Mouse (Mus musculus) kidney, adult 8-10 months (tissue): ENCODE measurements at regions not wholly inside any gene's neighbourhood (a gene's known extent, or its start where the extent isn't known, plus 50 kb on each side); places are given as distances from the start of the nearest gene placed in this dataset.

Source experiments
- DNase-seq, 2 experiments: peaks; one replicate each; pipeline ENCODE4 v3.0.0; 2022

DNA sequence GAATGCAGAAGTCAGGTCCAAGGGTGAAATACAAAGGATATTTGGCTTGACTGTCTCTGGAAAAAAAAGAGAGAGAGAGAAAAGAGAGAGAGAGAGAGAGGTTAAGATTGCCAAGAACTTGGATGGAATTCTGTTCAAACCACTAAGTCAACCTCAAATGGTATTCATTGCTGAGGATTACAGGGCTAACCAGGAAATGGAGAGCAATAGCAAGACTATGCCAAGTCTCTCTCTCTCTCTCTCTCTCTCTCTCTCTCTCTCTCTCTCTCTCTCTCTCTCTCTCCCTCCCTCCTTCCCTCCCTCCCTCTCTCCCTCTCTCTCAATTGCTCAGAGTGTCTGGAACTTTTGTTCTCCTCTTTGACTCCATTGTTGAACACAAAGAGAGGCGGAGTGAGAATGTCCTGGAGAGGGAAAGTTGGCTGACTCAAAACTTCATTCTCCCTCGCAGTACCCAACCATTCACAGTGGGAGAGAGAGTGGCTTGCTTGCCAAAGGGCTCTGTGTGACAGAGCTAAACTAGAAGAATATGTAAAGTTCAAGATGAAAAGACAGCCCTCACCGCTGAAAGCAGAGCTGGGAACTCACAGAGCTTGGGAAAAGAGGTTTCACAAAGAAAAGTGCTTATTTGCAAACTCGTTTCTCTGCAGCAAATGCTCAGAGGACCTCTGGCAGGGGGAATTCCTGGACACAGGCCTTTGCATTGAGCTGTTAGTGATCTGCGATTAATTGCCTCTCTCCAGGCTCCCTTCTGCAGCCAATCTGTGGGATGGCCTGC is 487.1 kb upstream of the Cdh11 start:
- DNase-seq = no peak

DNA sequence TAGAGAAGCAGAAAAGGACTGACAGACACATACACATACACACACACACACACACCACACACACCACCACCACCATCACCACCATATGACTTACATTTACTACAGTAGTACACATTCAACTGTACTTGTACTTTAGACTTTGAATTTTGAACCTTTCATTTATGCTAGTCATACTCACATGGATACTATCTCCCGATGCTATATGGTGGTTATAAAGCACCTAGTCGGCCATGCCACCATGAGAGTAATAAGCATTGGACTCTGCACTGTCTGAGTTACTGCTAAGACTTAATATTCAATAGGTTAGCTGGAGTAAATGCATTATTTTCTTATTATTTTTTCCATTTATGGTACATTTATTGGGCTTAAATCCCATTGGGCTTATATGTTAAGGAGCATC is 488.0 kb upstream of the Cdh11 start:
- DNase-seq = no peak

DNA sequence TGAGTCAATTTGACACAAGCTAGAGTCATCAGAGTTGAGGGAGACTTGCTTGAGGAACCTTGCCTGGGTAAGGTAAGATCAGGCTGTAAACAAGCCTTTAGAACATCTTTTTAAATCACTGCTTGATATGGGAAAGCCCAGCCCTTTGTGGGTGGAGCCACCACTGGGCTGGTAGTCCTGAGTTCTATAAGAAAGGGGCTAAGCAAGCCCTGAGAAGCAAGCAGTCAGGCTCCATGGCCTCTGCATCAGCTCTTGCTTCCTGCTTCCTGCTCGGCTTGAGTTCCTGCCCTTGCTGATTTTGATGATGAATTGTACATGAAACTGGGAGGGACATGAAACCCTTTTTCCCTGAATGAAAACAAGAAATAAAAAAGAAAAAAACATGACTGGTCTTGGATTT is 496.4 kb upstream of the Cdh11 start:
- DNase-seq = no peak

DNA sequence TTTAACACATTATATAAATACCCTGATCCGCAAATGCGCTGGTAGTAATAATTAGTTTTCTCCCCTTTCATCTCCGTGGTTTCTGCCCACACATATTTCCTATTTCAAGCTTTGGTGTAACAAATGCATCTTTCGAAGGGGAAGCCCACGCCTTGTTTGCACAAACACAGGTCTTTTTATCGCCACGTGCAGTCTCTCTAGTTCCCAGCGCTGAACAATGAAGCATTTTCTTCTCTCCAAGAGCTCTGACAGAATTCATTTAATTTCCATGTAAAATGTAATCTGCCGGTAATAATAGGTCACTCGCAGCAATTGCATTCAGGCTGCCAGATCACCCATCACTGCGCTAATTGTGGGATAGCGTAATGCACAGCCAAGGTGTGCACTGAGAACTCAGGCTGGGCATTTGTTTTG is 503.1 kb upstream of the Cdh11 start:
- no peak for DNase-seq

DNA sequence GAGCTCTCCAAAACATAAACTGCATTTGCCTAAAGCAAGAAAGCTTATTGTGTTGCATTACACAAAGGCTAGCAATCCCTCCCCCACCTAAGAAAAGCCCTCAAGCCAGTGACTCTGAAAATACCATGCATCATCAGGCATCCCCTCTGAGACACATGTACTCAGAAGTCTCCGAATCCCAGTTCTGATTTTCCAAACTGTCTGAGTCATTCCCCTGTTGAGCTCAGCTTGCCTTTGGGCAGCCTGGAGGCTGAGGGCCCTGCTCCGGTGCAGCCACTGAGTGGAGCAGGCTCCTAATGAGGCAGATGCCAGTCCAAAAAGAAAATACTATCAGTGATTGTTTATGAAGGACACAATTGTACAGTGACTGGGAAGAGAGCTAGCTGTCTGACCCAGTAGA is 507.5 kb upstream of the Cdh11 start:
- no peak for DNase-seq

DNA sequence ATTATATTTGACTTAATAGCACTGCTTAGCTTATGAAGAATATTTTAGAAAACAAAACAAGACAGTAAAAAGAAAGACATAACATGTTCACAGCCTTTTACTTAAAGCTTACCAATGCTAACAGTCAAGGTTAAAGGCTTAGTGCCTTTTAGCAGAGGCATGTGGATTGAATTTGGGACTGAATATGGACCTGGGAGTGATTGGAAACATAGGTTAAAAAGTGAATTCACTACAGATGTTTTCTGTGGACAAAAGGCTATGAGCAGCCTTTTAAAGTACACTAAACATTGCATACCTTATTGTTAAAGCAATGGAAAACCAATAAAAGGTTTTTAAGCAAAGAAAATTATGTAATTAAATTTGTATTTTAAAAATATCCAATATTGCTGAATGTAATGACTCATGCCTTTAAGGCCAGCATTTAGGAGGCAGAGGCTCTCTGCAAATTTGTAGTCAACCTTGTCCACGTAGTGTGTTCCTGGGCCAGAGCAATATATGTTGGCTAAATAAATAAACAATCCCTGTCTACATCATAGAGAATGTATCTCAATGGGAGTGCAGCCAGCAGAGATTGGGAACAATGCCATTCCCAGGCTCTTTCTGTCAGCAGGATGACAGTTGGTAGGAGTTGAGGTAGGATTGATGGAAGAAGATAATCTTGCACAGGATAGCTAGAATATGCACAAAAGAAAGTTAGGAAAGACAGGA is 521.2 kb upstream of the Cdh11 start:
- DNase-seq = no peak

DNA sequence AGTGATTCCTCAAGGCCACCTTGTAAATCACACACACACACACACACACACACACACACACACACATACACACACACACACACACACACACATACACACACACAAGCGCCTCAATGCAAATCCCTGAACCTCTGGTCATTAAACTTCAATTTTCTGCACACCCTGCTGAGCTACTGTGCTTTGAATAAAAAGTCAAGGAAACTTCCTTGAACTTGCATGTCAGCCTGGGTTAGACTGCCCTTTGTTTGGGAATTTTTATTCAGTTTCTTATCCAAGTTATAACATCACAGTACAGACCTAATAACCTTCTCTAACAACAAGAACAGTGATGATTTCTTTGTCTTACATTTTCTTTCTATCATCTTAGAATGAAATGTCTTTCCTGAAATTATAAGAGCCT is 528.1 kb upstream of the Cdh11 start:
- no peak for DNase-seq

DNA sequence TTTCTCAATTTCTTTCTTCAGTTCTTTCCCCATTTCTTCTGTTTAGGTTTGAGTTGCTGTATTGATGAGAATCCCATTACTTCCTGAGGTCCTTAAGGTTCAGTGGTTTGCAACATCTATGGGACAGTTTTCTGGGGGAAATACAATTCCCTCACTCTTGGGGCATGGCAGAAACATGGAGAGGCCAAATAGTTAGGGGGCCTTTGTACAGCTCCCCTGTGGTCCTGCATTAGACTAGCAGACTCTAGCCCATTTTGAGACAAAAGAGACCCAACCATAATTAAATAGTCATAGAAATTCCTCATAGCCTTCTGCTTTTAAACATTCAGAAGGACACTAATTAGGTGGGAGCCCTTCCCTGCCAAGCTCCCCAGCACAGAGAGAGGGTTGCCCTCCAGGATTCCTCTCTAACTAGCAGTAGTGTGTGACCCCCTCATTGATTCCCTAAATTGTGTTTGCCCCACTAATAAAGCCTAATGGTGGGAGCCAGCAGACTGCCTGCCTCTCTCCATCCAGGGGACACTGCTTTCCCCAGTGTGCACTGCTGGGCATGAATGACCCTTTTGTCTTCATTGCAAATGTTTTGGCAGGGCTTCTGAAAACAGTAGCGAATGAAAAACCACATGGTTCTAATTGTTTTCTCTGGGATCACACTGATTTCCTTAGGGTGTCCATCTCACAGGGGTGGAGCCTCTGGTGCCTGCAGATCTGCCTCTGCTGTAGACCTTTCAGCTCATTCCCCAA is 529.0 kb upstream of the Cdh11 start:
- no peak for DNase-seq

DNA sequence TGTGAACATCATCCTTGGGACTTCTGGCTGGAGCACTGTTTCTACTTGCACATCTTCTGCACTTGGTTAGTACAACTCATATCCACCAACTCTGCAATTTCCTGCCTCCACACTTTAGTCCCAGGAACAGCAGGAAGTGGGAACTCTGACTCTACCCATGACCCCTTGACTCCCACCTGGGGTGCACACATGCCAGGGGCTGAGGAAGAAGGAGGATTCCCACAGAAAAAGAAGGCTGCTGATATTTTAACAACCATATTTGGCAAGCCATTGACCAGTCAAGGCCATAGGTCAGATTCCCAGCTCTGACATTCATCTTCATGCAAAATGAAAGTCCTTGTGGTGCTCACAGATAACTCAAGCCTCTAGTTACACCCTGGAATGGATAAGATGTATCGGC is 530.3 kb upstream of the Cdh11 start:
- DNase-seq = no peak

DNA sequence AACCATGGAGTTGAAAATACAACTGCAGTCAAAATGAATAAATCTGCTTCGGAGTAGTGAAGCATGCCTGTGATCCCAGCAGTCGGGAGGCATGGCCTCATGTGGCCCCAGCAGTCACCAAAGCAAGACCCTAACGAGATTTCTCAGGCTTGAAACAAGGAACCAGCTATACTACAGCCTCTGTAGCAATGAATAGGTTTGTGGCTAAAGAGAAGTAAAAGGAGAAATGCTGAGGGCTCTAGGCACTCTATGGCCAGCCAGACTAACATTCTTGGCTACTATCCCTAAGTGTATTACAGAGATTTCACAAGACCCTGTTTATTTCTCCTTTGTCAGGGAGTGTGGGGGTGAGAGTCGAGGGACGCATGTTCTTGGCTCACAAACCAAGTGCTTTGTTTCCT is 531.2 kb upstream of the Cdh11 start:
- peak in 1 of 2 experiments; percentile 1 for DNase-seq

DNA sequence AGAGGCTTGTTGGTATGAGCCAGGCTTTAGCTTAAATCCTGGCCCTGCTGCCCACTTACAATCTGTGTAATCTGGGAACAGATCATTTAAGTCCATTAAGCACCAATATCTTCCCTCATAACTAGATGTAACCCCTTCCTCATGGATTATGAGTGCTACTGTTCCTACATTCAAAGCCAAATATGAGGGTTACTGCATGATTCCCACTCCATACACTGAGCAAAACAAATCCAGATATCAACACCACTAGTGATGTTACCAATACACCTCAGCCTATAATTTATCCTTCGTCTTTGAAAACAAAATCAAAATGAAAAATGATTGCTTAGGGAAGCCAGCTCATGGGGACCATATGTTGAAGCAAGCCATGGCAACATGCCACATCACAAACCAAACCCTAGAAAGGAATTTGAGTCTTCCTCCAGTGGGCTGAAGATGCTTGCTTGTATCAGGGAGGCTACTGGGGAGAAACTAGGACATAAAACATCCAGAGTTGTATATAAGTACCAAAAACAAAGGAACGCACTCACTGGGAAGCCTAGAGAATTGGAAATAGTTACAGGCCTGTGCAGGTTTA is 531.8 kb upstream of the Cdh11 start:
- no peak for DNase-seq

DNA sequence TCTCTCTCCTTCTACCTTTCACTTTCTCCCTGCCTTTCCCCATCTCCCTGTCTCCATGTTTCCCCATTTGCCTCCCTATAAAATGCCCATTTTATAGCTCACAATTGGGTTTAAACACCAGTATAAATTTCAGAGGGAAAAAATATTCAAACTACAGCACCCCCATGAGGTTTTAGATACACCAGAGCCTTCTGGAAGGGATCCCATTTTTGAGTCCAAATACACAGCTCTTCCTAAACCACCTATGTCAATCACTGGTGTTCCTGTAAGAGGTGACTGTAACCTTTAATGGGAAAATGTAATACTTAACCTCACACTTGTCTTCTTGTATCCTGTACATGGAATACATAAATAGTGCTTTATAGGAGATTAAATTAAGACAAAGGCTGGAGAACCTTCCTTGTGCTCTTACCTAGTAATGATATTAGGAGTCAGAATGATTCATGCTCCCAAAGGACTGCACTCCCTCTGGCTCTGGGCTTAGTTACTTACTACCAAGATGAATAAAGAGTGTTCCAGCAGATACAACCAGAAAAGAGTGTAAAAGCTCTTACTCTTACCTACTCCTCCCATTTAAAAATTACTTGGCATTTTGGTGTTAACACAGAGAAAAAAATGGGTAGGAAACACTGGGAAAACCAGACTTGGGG is 538.7 kb upstream of the Cdh11 start:
- DNase-seq = no peak

DNA sequence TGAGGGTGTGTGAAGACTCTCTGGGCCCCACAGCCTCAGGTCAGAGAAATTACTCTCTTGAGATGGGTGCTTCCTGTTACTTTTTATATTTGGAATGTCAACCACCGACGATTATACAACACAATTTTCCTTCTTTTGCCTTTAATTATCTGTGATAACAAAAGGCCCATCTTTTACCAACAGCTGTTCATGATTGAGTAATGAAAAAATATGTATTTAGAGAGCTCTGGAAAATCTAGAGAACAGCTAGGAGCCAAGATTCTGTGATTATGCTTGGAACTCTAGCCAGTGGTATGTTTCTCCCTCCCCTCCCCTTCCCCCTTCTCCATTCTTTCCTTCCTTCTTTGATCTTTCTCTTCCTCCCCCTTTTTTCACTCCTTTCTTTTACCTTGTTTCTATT is 546.0 kb upstream of the Cdh11 start:
- no peak for DNase-seq

DNA sequence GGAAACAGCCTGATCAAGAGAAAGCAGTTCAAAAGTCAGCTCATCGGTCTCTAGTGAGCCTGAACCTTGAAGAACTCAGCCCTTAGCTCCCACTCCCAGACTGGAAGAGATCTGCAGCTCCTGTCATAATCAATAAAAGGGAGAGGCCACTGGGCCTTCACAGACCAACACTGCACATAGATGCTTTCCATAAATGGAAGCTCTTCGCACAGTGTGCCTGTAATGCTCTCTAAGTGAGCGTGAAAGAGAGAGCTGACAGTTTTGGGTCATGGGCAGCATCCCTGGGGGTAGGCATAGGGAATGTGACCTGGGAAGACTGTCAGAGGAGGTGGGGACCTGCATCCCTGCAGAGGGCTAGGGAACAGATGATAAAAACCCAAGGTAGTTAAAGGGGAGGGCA is 551.9 kb upstream of the Cdh11 start:
- no peak for DNase-seq

DNA sequence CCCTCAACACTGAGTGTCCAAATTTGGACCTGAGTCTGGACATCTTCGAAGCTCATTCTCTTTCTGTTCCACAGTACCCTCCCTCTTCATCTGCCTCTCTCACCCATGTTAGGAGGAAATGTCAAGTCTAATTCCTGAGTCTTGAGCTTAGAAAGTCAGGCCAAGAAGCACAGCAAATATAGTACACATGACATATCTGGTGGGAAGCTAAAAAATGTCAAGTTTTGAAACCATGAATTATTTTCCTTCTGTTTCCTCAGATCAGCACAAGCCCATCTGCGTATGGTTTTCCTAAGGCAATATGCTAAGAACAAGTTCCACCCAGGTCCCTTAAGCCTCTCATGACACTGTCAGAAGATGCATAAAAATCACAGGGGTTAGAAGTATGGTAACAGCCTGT is 553.6 kb upstream of the Cdh11 start:
- no peak for DNase-seq

DNA sequence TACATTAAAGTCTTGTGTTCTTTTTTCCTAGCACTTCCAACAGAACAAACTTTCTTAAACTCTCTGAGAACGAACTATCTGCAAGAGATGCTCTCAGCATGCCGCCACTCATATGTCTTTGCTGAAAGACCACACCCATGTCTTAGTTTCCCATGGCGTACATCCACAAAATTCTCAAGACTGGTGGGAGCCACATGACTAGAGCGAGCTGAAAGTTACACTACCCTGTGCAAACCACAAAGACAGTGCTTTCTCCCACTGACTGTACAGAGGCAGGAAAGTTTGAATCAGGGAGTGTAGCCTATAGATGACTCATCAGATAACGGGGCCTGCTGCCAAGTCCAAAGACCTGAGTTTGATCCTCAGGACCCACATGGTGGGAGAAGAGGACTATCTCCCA is 554.5 kb upstream of the Cdh11 start:
- no peak for DNase-seq

DNA sequence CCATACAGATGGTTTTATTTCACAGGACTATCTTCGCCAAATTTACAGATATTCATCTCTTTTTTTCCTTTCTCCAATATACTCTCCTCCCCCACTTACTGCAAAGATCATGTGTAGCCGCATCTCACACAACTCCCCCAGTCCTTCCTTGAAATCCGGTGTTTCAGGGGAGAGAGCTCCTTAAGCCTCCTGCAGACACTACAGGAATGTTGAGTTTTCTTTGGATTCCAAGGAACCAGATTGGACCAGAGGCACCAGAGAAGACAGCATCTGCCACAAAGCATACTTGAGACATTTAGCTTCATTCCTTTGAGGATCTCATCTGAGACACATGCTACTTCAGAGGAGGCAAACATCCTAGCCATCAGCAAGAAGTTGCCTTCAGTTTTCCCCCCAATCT is 558.4 kb upstream of the Cdh11 start:
- no peak for DNase-seq

DNA sequence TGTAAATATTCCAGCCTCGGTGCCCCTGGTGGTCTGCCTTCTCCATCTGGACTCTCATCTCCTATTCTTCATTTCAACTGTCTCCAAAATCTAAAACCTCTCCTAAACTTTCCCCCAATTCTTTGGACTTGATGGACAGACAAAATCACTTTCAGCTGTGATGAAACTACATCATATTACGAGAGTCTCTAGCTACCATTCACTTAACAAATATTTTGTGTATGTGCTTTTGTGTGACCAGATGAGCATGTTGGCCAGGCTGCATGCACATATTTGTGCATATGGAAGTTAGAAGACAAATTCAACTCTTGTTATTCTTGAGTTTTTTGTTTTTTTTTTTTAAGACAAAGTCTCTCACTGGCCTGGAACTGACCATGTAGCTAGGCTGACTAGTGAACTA is 559.4 kb upstream of the Cdh11 start:
- no peak for DNase-seq

DNA sequence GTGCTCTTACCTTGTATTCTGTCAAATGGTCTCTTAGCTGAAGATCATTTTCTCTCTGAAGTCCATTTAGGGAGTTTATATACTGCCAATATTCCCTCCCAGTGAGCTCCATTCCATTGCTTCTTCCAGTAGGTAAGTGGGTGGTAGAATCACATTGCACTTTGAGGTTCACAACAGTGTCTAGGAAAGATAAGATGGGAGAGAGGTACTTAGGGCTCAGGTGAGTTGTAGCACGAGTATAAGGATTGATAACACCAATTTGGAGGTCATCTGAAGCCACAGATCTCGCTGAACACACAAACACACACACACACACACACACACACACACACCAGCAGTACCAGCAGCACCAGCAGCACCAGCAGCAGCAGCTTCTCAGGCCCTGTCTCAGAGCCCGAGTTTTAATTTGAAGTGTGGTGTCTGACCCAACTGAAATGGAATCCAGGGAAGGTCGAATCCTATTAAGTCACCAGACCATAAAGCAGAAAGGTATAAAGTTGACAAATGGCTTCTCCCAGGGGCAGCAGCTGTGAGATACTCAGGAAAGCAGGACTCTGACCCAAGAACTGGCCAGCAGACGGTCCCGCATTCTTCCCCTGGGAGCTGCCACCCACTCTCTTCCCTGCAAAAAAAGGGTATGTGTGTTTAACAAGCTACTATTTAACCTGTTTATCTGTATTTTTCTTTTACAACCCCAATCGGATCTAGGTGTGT is 561.9 kb upstream of the Cdh11 start:
- DNase-seq = peak in 1 of 2 experiments; percentile 0

DNA sequence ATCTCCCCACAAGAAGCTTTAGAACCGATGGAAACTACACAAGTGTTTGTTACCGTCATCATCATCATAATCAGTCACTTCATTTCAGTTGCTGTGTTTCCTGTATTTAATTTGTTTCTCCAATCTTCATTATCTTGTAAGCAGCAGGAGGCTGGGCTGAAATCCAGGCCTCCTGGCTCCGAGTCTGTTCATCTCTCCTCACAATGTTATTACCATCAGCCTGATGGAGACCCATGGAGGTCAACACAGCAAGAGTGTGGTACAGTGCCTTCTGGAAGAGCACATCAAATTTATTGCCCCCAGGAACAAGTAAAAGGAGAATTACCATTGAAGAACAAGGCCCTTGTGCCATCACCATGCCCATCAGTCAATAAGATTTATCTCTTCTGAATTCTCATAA is 576.3 kb upstream of the Cdh11 start:
- no peak for DNase-seq

DNA sequence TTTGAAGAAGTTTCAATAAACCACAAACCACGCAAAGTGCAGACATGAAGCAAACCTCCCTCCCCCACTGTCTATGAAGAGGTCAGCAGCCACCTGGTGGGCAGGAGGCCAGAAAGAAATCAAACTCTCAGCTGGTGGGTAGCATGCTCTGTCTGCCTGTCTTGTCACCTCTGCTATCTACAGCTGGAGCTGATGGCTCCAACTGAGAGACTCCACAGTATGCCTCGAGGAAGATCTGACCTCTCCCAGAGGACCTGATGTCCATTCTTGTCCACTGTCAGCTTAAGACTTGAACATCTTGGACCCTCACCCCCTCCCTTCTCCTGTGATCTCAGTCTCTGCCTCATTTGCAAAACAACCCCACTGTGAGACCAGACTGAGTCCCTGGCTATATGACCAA is 585.0 kb upstream of the Cdh11 start:
- DNase-seq = no peak

DNA sequence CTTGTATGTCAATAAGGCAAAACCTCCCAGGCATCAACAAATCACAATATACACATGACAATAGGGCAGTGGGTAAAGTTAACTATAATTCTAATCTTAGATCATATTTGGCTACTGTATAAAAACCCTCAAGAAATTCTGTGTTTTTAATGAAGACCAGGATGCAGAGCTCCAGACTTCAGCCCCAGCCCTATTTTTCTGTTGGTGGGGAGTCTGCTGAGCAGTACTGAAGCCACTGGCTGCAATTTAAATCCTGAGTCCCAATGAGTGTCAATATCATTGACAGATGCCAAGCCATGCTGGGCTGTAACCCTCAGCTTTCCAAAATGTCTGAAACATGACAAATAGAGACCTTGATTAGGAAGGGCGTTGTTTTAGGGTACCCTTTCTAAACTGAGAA is 587.6 kb upstream of the Cdh11 start:
- no peak for DNase-seq

DNA sequence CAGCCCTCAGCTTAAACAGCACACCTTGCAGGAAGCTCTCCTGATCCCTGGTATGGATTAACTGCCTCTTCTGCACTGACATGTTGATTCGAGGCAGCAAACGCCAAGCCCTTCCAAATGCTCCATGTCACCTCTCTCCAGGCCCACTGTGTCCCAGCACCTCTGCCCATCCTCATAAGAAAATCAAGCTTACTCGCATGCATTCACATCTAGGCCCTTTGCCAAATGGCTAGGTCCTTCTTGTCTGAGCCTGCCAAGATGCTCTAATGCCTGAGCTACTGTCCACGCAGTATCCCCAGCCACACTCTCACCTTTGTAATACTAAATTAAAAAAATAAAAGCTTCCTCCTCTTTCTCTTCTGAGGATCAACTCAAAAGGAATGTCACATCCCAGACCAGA is 588.7 kb upstream of the Cdh11 start:
- DNase-seq = no peak
